Mouse (Mus musculus): ENCODE data around the gene Rbms2. TPM values are rescaled to one million over a fixed set of nuclear protein-coding genes. Genes with fewer than 3 reads are reported as not detected.

Gene Rbms2
- total and polyA plus RNA-seq, 3 experiments, result 91.9 to 98.4 (median 94.7) TPM

GRCm38 (mm10) chr10:128153978-128154377, 26.1 kb downstream of the Rbms2 start:
- TF ChIP-seq EP300 (IDR thresholded peaks at IDR 0.05; ENCODE audit: insufficient read depth, low read depth, low read length) (no peak), POLR2A (IDR thresholded peaks at IDR 0.05; ENCODE audit: insufficient read depth, low read depth, low read length) (no peak), CTCF (IDR thresholded peaks at IDR 0.05) (no peak)
- intact Hi-C loops (cut with DNase I), result loop anchor here (2.0 kb wide), 1 partner anchor 15 kb away; no protein-coding TSS in a partner anchor
- peaks cover 4% of the 10 kb centered on the region; the same call in 1 of the 2 replicates for H3K79me2 ChIP-seq (replicated peaks; ENCODE audit: control insufficient read depth, insufficient read depth, low read length)
- no peak overlapping the region for H3K9ac ChIP-seq (ENCODE audit: low read depth, low read length)
- 48% methylated on average over 3 of the region's 3 CpGs for WGBS
- peaks cover 6% of the 10 kb centered on the region for H3K4me1 ChIP-seq (ENCODE audit: control insufficient read depth, insufficient read depth, low read length)
- DNase-seq, result no peak
- peaks cover 10% of the 10 kb centered on the region for H3K36me3 ChIP-seq (ENCODE audit: control insufficient read depth, insufficient read depth, low read length)
- H3K27me3 ChIP-seq (ENCODE audit: control insufficient read depth, insufficient read depth, low read length), result no peaks in the 10 kb centered on the region
- H3K27ac ChIP-seq, result no peak overlapping the region
- H3K4me3 ChIP-seq, result no peak overlapping the region

- peak; percentile 66 to 69 for DNase-seq
- TF ChIP-seq POLR2A (IDR thresholded peaks at IDR 0.05; ENCODE audit: insufficient read depth, low read depth, low read length) (no peak), EP300 (IDR thresholded peaks at IDR 0.05; ENCODE audit: insufficient read depth, low read depth, low read length) (no peak), CTCF (IDR thresholded peaks at IDR 0.05) (no peak)
- peaks cover 7% of the 10 kb centered on the region for H3K4me1 ChIP-seq (ENCODE audit: control insufficient read depth, insufficient read depth, low read length)
- H3K79me2 ChIP-seq (replicated peaks; ENCODE audit: control insufficient read depth, insufficient read depth, low read length), result 0 out of 2 replicates have a peak, but pooled peaks cover 1% of the 10 kb centered on the region
- peaks cover 13% of the 10 kb centered on the region for H3K36me3 ChIP-seq (ENCODE audit: control insufficient read depth, insufficient read depth, low read length)
- peak overlapping the region; percentile 53 for H3K27ac ChIP-seq
- 39% methylated on average over 14 of the region's 14 CpGs for WGBS
- H3K27me3 ChIP-seq (ENCODE audit: control insufficient read depth, insufficient read depth, low read length), result no peaks in the 10 kb centered on the region
- intact Hi-C loops (cut with DNase I), result no loop called here
- peak overlapping the region; percentile 26; the same call in 1 of the 2 replicates for H3K9ac ChIP-seq (ENCODE audit: low read depth, low read length)
- H3K4me3 ChIP-seq, result no peak overlapping the region
Measured at GRCm38 (mm10) chr10:128150941-128151340, 29.2 kb downstream of the Rbms2 start.

- Histone ChIP-seq H3K27me3 (ENCODE audit: control insufficient read depth, insufficient read depth, low read length) (no peaks in the 10 kb centered on the region), H3K36me3 (ENCODE audit: control insufficient read depth, insufficient read depth, low read length) (peaks cover 13% of the 10 kb centered on the region), H3K79me2 (replicated peaks; ENCODE audit: control insufficient read depth, insufficient read depth, low read length) (0 out of 2 replicates have a peak, but pooled peaks cover 1% of the 10 kb centered on the region), H3K27ac (peak overlapping the region; percentile 62), H3K4me1 (ENCODE audit: control insufficient read depth, insufficient read depth, low read length) (peaks cover 7% of the 10 kb centered on the region), H3K9ac (ENCODE audit: low read depth, low read length) (no peak overlapping the region), H3K4me3 (no peak overlapping the region)
- peak; percentile 99 for TF ChIP-seq EP300 (IDR thresholded peaks at IDR 0.05; ENCODE audit: insufficient read depth, low read depth, low read length)
- peak; percentile 83 for TF ChIP-seq CTCF (IDR thresholded peaks at IDR 0.05)
- peak; percentile 67 for TF ChIP-seq POLR2A (IDR thresholded peaks at IDR 0.05; ENCODE audit: insufficient read depth, low read depth, low read length)
- intact Hi-C loops (cut with DNase I), result loop anchor here (2.0 kb wide), 1 partner anchor 53 kb away; no protein-coding TSS in a partner anchor
- 5% methylated on average over 5 of the region's 5 CpGs for WGBS
- DNase-seq, result peak; percentile 88 to 94
Measured at GRCm38 (mm10) chr10:128149592-128149991, 30.5 kb downstream of the Rbms2 start.

- Histone ChIP-seq H3K79me2 (replicated peaks; ENCODE audit: control insufficient read depth, insufficient read depth, low read length) (0 out of 2 replicates have a peak, but pooled peaks cover 1% of the 10 kb centered on the region), H3K4me3 (no peak overlapping the region), H3K27ac (peak overlapping the region; percentile 62), H3K27me3 (ENCODE audit: control insufficient read depth, insufficient read depth, low read length) (no peaks in the 10 kb centered on the region), H3K36me3 (ENCODE audit: control insufficient read depth, insufficient read depth, low read length) (peaks cover 13% of the 10 kb centered on the region), H3K9ac (ENCODE audit: low read depth, low read length) (no peak overlapping the region), H3K4me1 (ENCODE audit: control insufficient read depth, insufficient read depth, low read length) (peaks cover 7% of the 10 kb centered on the region)
- 52% methylated on average over 5 of the region's 5 CpGs for WGBS
- DNase-seq, result no peak
- intact Hi-C loops (cut with DNase I), result loop anchor here (2.0 kb wide), 1 partner anchor 52 kb away; no protein-coding TSS in a partner anchor
- TF ChIP-seq EP300 (IDR thresholded peaks at IDR 0.05; ENCODE audit: insufficient read depth, low read depth, low read length), result no peak
Measured at GRCm38 (mm10) chr10:128148789-128149365, 31.2 kb downstream of the Rbms2 start.

- no peak overlapping the region for H3K4me3 ChIP-seq
- H3K27me3 ChIP-seq (ENCODE audit: control insufficient read depth, insufficient read depth, low read length), result no peaks in the 10 kb centered on the region
- 65% methylated on average over 2 of the region's 2 CpGs for WGBS
- H3K4me1 ChIP-seq (ENCODE audit: control insufficient read depth, insufficient read depth, low read length), result peaks cover 4% of the 10 kb centered on the region; the same call in 1 of the 2 replicates
- no peaks in the 10 kb centered on the region for H3K79me2 ChIP-seq (replicated peaks; ENCODE audit: control insufficient read depth, insufficient read depth, low read length)
- H3K27ac ChIP-seq, result no peak overlapping the region
- intact Hi-C loops (cut with DNase I), result no loop called here
- peaks cover 8% of the 10 kb centered on the region for H3K36me3 ChIP-seq (ENCODE audit: control insufficient read depth, insufficient read depth, low read length)
- no peak overlapping the region for H3K9ac ChIP-seq (ENCODE audit: low read depth, low read length)
- peak in 1 of 2 experiments; percentile 25 for DNase-seq
- TF ChIP-seq POLR2A (IDR thresholded peaks at IDR 0.05; ENCODE audit: insufficient read depth, low read depth, low read length), result no peak
- no peak for TF ChIP-seq CTCF (IDR thresholded peaks at IDR 0.05)
Measured at GRCm38 (mm10) chr10:128144961-128145360, 35.1 kb downstream of the Rbms2 start.

GRCm38 (mm10) chr10:128143659-128144058, 36.4 kb downstream of the Rbms2 start:
- no peak overlapping the region for H3K27ac ChIP-seq
- no peak for DNase-seq
- WGBS, result 72% methylated on average over 4 of the region's 4 CpGs

More at GRCm38 (mm10) chr10:128143659-128144058, 36.4 kb downstream of the Rbms2 start:
- no peak overlapping the region for H3K9ac ChIP-seq (ENCODE audit: low read depth, low read length)
- intact Hi-C loops (cut with DNase I), result no loop called here
- H3K4me1 ChIP-seq (ENCODE audit: control insufficient read depth, insufficient read depth, low read length), result peaks cover under 1% of the 10 kb centered on the region; the same call in 1 of the 2 replicates
- no peaks in the 10 kb centered on the region for H3K79me2 ChIP-seq (replicated peaks; ENCODE audit: control insufficient read depth, insufficient read depth, low read length)
- TF ChIP-seq EP300 (IDR thresholded peaks at IDR 0.05; ENCODE audit: insufficient read depth, low read depth, low read length) (no peak), POLR2A (IDR thresholded peaks at IDR 0.05; ENCODE audit: insufficient read depth, low read depth, low read length) (no peak)
- no peaks in the 10 kb centered on the region for H3K27me3 ChIP-seq (ENCODE audit: control insufficient read depth, insufficient read depth, low read length)
- H3K4me3 ChIP-seq, result no peak overlapping the region
- H3K36me3 ChIP-seq (ENCODE audit: control insufficient read depth, insufficient read depth, low read length), result no peaks in the 10 kb centered on the region
